Mouse (Mus musculus): ENCODE data around the gene Wfdc5.

Wfdc5 gene

GRCm38 (mm10) chr2:164126533-164126955, 56.0 kb downstream of the Wfdc5 start:
- peak; percentile 60 for DNase-seq
